Mouse (Mus musculus) adrenal gland, adult (tissue): ENCODE measurements around the gene Gm7030.
"Not testable (repeated sequence)": the region's sequence is repeated elsewhere in the genome, so short reads cannot be mapped to it uniquely, and the experiment has no call there.

Source experiments
- DNase-seq, 2 experiments: peaks; one replicate each; pipeline ENCODE4 v3.0.0; 2022 to 2023; ENCODE audit warnings: low spot score in 1 of 2; ENCODE audit not compliant: inconsistent age in 2 of 2

Gm7030 gene

GRCm38 (mm10) chr17:36128968-36129817 is at the start of gene Gm7030:
TSS of gene Gm7030 (minus strand) at chr17:36129425.
- DNase-seq = peak in 1 of 2 experiments; percentile 34

GRCm38 (mm10) chr17:36178938-36179337 is 49.7 kb upstream of the Gm7030 start:
- DNase-seq = peak; percentile 25 to 52

- not testable (repeated sequence) for DNase-seq
Observed at GRCm38 (mm10) chr17:36176132-36176531, 46.9 kb upstream of the Gm7030 start.

GRCm38 (mm10) chr17:36170287-36170814 is 41.1 kb upstream of the Gm7030 start:
- DNase-seq = no peak

- no peak for DNase-seq
Observed at GRCm38 (mm10) chr17:36169753-36170152, 40.5 kb upstream of the Gm7030 start.

GRCm38 (mm10) chr17:36169094-36169493 is 39.9 kb upstream of the Gm7030 start:
- DNase-seq = not testable (repeated sequence)

GRCm38 (mm10) chr17:36168039-36168652 is 38.9 kb upstream of the Gm7030 start, which contains the start of gene Gm8909:
TSS of gene Gm8909 (minus strand) at chr17:36168537.
- DNase-seq = peak in 1 of 2 experiments; percentile 62

- DNase-seq = no peak
Observed at GRCm38 (mm10) chr17:36167306-36168038, 38.2 kb upstream of the Gm7030 start.

- DNase-seq = not testable (repeated sequence)
Observed at GRCm38 (mm10) chr17:36166901-36167300, 37.7 kb upstream of the Gm7030 start.

GRCm38 (mm10) chr17:36161129-36162051 is 32.2 kb upstream of the Gm7030 start:
- DNase-seq = no peak

- DNase-seq = not testable (repeated sequence)
Observed at GRCm38 (mm10) chr17:36158264-36158663, 29.0 kb upstream of the Gm7030 start.

GRCm38 (mm10) chr17:36157782-36158181 is 28.6 kb upstream of the Gm7030 start:
- DNase-seq = peak in 1 of 2 experiments; percentile 55

- DNase-seq = no peak
Observed at GRCm38 (mm10) chr17:36154271-36155149, 25.3 kb upstream of the Gm7030 start.

GRCm38 (mm10) chr17:36151200-36151599 is 22.0 kb upstream of the Gm7030 start:
- not testable (repeated sequence) for DNase-seq

GRCm38 (mm10) chr17:36148468-36148867 is 19.2 kb upstream of the Gm7030 start:
- not testable (repeated sequence) for DNase-seq

- DNase-seq = not testable (repeated sequence)
Observed at GRCm38 (mm10) chr17:36146937-36147336, 17.7 kb upstream of the Gm7030 start.

GRCm38 (mm10) chr17:36145861-36146156 is 16.6 kb upstream of the Gm7030 start:
- DNase-seq = not testable (repeated sequence)

- peak; percentile 30 to 67 for DNase-seq
Observed at GRCm38 (mm10) chr17:36145111-36145860, 16.1 kb upstream of the Gm7030 start.
